Mouse (Mus musculus) urinary bladder, postnatal 14 days (tissue): Measurements from ENCODE around the gene Wdr83.

Experiments used
- DNase-seq: peaks from one replicate; pipeline ENCODE4 v3.0.0; 2021; ENCODE audit warnings: low spot score

Wdr83 gene

GRCm38 (mm10) chr8:85076993-85077392 lies 4.1 kb downstream of the Wdr83 start:
- DNase-seq: peak; percentile 82

- peak; percentile 62 for DNase-seq
Measured at GRCm38 (mm10) chr8:85076001-85076400, 5.1 kb downstream of the Wdr83 start.

- DNase-seq: no peak
Measured at GRCm38 (mm10) chr8:85074617-85075016, 6.5 kb downstream of the Wdr83 start.

- no peak for DNase-seq
Measured at GRCm38 (mm10) chr8:85074167-85074566, 6.9 kb downstream of the Wdr83 start.

GRCm38 (mm10) chr8:85073041-85073612 lies 8.0 kb downstream of the Wdr83 start:
- DNase-seq: no peak

- no peak for DNase-seq
Measured at GRCm38 (mm10) chr8:85072364-85072929, 8.7 kb downstream of the Wdr83 start.

- peak; percentile 92 for DNase-seq
Measured at GRCm38 (mm10) chr8:85071514-85072281, 9.4 kb downstream of the Wdr83 start, which contains the start of gene Dhps. Dhps (plus strand) TSS chr8:85071757.

- no peak for DNase-seq
Measured at GRCm38 (mm10) chr8:85071041-85071440, 10.1 kb downstream of the Wdr83 start.

- DNase-seq: no peak
Measured at GRCm38 (mm10) chr8:85067982-85068381, 13.1 kb downstream of the Wdr83 start, which contains the start of gene Gm5741. Gm5741 (minus strand) TSS chr8:85067982.

- peak; percentile 73 for DNase-seq
Measured at GRCm38 (mm10) chr8:85067155-85067554, 14.0 kb downstream of the Wdr83 start.

GRCm38 (mm10) chr8:85065213-85065612 lies 15.9 kb downstream of the Wdr83 start:
- DNase-seq: no peak

GRCm38 (mm10) chr8:85062603-85063002 lies 18.5 kb downstream of the Wdr83 start:
- no peak for DNase-seq

- peak; percentile 92 for DNase-seq
Measured at GRCm38 (mm10) chr8:85059879-85060616, 21.1 kb downstream of the Wdr83 start, which contains the start of gene Fbxw9. Fbxw9 (plus strand) TSS chr8:85060055.

GRCm38 (mm10) chr8:85057367-85057766 lies 23.7 kb downstream of the Wdr83 start:
- no peak for DNase-seq

GRCm38 (mm10) chr8:85043619-85044018 lies 37.5 kb downstream of the Wdr83 start:
- DNase-seq: no peak

GRCm38 (mm10) chr8:85037681-85038531 lies 43.2 kb downstream of the Wdr83 start:
- peak; percentile 55 for DNase-seq

GRCm38 (mm10) chr8:85037366-85037680 lies 43.8 kb downstream of the Wdr83 start:
- DNase-seq: no peak

- DNase-seq: peak; percentile 93
Measured at GRCm38 (mm10) chr8:85036718-85037365, 44.3 kb downstream of the Wdr83 start, which contains the start of gene Tnpo2. Tnpo2 (plus strand) TSS chr8:85036915.

- DNase-seq: no peak
Measured at GRCm38 (mm10) chr8:85036381-85036717, 44.8 kb downstream of the Wdr83 start.

GRCm38 (mm10) chr8:85035728-85036310 lies 45.3 kb downstream of the Wdr83 start:
- DNase-seq: no peak
